Mouse (Mus musculus) left cerebral cortex, adult 9 months (tissue): ENCODE measurements around the gene Gm4181.
"Not testable (repeated sequence)": the region's sequence is repeated elsewhere in the genome, so short reads cannot be mapped to it uniquely, and the experiment has no call there.

Source experiments
- DNase-seq, 2 experiments: peaks; one replicate each; pipeline ENCODE4 v3.0.0; 2022; ENCODE audit warnings: low spot score in 2 of 2

The Gm4181 gene

DNA sequence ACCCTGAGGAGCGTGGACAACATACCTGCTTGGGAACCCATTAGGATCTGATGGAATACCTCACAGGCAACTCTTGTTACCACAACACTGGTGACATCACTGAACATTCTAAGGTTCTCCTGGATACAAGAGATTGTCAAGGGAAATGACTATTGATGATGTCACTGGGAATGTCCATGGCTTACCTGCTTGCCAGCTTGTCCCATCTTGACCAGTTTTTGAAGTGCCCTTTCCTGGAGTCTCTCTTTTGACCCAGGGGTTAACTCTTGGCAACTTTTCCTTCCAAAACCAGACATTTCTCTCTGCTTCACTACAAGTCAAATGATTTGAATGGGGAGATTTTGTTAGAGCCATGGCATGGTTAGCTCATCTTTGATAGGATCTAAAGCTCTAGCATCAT is at the start of gene Gm4181:
TSS of gene Gm4181 (minus strand) at position 101 of the 400 bp plus-strand sequence.
- not testable (repeated sequence) for DNase-seq

DNA sequence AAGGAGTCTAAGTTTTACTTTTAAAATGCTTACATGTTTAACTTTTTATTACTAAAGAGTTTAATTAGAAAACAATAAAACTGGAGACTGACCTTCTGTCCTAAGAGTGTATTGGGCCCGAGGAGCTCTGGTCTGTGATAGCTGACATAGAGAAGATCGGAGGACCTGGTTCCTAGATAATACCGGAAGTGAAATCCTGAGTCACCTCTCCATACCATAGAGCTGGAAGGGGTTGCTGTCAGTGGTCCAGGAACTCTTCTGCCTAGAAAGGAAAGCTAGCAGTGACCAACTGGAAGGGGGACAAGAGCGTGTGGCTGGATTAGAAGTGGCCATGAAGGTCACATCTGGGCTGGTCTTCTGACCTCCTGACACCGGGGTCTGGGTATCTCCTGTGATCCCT is 41.8 kb upstream of the Gm4181 start:
- DNase-seq: no peak

DNA sequence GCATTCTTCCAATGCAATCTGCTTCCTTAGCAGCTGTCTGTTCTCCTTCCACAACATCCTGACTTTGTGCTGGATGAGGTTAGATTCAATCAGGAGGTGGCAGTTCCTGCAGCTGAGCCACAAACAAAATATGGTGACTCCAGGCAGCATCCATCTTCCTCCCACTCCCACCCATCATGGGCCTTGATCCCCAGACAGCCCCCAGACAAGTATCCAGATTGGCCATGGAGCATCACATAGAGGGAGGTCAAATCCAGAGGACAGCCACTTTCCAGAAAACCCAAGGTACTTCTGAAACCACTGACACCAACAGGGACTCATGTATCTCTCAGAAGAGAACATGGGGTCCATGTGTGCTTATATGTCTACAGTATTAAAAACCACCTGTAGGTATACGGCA is 3.0 kb downstream of the Gm4181 start:
- DNase-seq: peak in 1 of 2 experiments; percentile 18

DNA sequence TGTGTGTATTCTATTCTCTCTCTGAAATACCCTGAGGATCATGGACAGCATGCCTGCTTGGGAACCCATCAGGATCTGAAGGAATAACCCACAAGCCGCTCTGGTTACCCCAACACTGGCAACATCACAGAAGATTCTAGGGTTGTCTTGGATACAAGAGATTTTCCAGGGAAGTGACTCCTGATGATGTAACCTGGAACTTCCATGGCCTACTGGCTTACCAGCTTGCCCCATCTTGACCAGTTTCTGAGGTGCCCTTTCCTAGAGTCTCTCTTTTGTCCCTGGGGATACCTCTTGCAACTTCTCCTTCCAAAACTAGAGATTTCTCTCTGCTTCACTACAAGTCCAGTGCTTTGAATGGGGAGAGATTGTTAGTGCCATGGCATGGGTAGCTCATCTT is 24.3 kb downstream of the Gm4181 start, which contains the start of gene Gm17078:
TSS of gene Gm17078 (minus strand) at position 101 of the 400 bp plus-strand sequence.
- DNase-seq: no peak

DNA sequence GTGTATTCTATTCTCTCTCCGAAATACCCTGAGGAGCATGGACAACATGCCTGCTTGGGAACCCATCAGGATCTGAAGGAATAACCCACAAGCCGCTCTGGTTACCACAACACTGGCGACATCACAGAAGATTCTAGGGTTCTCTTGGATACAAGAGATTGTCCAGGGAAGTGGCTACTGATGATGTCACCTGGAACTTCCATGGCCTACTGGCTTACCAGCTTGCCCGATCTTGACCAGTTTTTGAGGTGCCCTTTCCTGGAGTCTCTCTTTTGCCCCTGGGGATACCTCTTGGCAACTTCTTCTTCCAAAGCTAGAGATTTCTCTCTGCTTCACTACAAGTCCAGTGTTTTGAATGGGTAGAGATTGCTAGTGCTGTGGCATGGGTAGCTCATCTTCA is 43.4 kb downstream of the Gm4181 start, which contains the start of gene Gm17174:
TSS of gene Gm17174 (minus strand) at position 101 of the 400 bp plus-strand sequence.
- not testable (repeated sequence) for DNase-seq
